Mouse (Mus musculus): ENCODE data around the gene Reg4.

Gene Reg4

GRCm38 (mm10) chr3:98282422-98282821, 60.5 kb downstream of the Reg4 start:
- no peak for DNase-seq

GRCm38 (mm10) chr3:98283205-98283604, 61.2 kb downstream of the Reg4 start:
- DNase-seq: no peak

Measured in lung, adult 18-20 months (tissue).